Mouse (Mus musculus): Measurements from ENCODE around the gene Vps50.
"Not testable (repeated sequence)": the region's sequence is repeated elsewhere in the genome, so short reads cannot be mapped to it uniquely, and the experiment has no call there.

Vps50 gene

GRCm38 (mm10) chr6:3536048-3536447 is 37.9 kb downstream of the Vps50 start:
- DNase-seq (ENCODE audit: low read depth) = no peak

DNA sequence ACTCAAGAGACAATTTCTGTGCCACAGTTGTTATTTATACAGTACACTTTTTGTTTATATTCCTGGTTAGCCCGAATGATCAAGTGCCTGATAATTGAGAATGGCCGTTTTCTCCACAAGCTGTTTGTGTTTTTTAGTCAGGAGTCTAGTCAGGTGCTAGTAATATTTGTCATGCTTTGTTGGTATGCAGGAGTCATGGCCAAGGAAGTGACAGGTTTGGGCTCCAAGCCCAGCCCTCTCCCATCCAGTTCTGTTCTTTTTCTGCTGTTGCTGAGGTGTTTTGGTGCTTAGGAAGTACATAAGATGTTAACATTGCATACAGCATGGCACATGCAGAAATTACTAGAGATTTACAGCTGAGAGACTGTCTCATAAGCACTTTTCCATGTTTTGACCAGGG is 41.3 kb downstream of the Vps50 start:
- DNase-seq (ENCODE audit: low read depth) = no peak

GRCm38 (mm10) chr6:3543862-3544261 is 45.7 kb downstream of the Vps50 start:
- DNase-seq (ENCODE audit: low read depth) = no peak

DNA sequence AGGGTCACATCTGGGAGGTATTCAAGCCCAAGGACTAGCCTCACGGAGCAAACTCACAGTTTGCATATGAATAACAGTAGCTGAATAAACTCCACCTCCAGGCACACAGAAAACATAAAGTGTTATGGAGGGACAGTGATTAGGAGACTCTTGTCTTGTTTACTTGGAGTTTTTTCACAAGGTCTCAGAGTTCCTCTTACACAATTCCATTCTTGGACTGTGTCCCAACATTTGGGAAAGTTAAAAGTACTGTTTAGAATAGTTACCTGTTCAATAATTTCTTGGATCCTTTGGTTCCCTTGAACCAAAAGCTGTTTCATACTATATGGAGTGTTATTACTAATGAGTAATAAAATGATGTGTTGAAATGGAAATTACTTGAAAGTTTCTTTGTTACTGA is 46.8 kb downstream of the Vps50 start:
- no peak for DNase-seq (ENCODE audit: low read depth)

DNA sequence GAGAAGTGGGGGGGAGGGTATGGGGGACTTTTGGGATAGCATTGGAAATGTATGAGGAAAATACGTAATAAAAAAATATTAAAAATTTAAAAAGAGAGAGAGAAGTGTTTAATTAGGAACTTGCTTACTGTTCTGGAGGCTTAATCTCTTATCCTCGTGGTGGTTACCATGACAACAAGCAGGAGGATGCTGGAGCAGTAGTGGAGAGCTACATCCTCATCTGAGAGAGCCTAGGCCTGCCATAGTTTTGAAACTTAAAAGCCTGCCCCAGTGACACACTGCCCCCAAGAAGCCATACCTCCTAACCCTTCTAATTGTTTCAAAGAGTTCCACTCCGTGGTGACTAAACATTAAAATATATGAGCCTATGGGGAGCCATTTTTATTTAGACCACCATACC is 50.8 kb downstream of the Vps50 start:
- DNase-seq (ENCODE audit: low read depth) = no peak

- no peak for DNase-seq (ENCODE audit: low read depth)
Observed at GRCm38 (mm10) chr6:3549992-3550391, 51.8 kb downstream of the Vps50 start.

DNA sequence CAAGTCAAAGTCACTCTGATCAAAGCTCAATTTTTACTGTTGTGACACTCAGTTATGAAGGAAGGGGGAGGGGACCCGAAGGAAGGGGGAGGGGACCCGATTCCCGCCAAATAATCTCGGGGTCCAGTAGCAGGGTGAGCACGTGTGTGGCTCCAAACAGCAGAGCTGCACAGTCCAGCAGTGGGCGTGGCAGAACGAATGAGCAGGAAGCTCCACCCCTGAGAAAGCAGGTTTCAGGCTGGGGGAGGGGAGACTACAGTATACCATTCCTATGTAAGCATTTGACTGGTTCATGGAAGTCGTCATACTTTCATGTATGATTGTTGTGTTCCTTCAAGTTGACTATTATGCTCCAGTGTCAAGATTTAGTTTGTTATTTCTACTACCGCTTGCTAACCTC is 54.5 kb downstream of the Vps50 start:
- not testable (repeated sequence) for DNase-seq (ENCODE audit: low read depth)

GRCm38 (mm10) chr6:3557177-3557576 is 59.0 kb downstream of the Vps50 start:
- no peak for DNase-seq (ENCODE audit: low read depth)

DNA sequence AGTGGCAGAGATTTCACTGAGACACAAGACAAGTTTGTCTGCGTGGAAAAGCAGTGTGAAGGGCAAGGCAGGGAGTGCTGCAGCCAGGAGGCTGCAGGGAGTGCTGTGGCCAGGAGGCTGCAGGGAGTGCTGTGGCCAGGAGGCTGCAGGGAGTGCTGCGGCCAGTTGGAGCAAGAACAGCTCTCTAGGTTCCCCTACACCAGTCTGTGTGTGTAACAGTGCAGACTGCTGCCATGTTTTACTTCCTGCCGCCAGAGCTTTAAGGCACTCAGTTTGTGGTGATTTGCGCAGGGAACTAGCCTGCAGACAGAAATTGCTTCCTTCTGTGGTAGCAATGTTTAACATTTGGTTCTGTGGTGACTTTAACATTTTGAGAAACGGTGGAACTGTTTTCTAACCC is 61.8 kb downstream of the Vps50 start:
- DNase-seq (ENCODE audit: low read depth) = no peak

DNA sequence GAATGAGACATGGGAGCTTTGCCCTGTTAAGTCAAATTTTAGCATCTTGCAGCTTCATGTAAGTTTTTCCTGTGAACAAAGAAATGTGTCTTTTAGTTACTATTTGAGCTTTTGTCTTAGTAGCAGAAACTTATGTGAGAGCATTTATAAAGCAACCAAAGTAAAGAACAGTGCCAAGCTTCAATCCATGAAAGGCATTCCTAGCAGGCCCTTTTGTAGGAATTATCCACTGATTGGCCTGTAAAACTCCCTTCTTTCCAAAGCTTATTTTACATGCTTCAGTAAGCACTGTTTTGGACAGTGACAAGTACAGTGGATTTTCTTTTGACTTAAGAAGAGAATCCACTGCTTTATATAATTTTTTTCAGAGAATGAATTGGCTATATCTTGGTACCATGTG is 64.1 kb downstream of the Vps50 start:
- no peak for DNase-seq (ENCODE audit: low read depth)

- not testable (repeated sequence) for DNase-seq (ENCODE audit: low read depth)
Observed at GRCm38 (mm10) chr6:3564118-3564517, 65.9 kb downstream of the Vps50 start.

DNA sequence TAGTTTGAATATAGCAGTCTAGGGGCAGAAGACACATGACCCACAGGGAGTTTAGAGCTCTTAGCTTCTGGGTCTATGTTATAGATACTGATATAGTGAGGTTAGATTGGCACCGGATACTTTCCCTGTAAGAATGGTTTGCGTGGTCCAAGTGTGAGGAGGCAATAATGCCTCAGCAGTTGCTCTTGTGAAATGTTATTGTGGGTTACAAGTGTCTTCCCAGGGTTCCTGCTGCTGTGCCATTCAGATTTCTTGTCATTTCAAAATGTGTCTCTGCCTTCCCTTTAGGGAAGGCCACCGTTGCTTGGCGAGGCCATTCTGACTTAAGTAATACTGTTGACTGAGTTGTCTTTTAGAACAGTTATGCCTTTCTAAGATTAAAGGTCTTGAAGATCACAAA is 66.8 kb downstream of the Vps50 start:
- DNase-seq (ENCODE audit: low read depth) = no peak

DNA sequence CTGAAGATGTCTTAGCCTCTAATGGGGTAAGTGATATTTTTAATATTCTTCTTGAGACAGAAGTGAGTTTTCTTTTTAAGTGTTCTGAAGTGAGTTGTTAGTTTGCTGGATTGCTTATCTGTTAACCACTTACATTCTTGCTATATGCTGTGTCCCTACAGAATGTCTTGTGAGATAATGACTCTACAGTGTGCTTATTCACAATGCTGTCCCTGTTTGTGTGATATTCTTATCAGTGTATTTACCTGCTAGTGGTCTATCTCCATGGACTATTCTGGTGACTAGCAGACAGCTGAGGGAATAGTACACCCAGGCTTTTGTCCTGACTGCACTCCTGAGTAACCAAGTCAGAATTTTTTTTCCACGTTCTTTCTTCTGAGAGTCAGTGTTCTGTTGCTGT is 67.5 kb downstream of the Vps50 start:
- no peak for DNase-seq (ENCODE audit: low read depth)

GRCm38 (mm10) chr6:3567071-3567610 is 69.0 kb downstream of the Vps50 start:
- DNase-seq (ENCODE audit: low read depth) = no peak

DNA sequence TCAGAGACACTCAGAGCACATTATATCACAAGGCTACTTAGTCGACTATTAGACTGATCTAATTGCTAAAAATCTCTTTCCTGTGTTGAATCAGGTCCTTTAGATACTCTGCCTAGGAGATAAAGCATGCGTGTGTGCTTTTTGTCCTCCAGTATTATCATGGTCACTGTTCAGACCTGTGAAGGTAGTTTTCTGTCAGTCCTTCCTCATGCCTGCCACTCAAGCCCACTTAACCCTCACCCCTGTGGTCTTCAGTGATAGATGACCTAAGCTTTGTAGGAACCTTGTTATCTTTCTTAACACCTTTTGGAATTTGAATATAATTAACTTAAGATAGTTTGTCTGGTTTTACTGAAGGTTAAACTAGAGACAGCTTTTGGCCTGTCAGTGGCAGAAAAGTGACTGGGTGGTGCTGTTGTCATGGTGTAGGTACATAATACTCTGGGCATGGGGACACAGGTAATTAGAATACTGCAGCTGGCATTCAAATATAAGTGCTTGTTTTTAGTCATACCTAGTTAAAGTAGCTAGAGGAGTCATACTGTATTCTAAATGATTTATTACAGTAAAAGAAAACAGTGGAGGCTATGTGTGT is 74.1 kb downstream of the Vps50 start:
- DNase-seq (ENCODE audit: low read depth) = no peak

GRCm38 (mm10) chr6:3573787-3574186 is 75.6 kb downstream of the Vps50 start:
- DNase-seq (ENCODE audit: low read depth) = no peak

GRCm38 (mm10) chr6:3585402-3585801 is 87.2 kb downstream of the Vps50 start:
- DNase-seq (ENCODE audit: low read depth) = peak; percentile 34

DNA sequence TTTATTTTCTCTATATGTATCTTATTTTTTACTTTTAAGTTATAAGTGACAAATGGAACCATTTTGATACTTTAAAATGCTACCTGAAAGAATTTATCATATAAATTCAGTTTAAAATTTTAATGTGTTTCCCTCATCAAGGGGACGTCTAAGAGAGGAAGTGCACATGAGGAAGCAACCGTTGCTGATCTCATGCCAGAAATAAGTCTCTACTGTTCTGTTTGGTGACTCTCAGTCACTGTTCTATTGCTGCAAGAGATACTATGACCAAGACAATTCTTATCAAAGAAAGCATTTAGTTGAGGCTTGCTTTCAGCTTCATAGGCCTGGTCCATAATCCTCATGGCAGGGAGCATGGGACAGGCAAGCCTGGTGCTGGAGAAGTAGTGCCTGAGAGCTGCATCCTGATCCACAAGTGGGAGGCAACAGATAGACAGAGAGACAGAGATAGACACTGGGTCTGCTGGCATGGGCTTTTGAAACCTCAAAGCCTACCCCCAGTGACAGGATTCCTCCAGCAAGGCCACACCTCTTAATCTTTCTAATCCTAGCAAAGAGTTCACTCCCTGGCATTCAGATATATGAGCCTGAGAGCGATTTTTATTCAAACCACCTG is 92.2 kb downstream of the Vps50 start:
- DNase-seq (ENCODE audit: low read depth) = no peak

DNA sequence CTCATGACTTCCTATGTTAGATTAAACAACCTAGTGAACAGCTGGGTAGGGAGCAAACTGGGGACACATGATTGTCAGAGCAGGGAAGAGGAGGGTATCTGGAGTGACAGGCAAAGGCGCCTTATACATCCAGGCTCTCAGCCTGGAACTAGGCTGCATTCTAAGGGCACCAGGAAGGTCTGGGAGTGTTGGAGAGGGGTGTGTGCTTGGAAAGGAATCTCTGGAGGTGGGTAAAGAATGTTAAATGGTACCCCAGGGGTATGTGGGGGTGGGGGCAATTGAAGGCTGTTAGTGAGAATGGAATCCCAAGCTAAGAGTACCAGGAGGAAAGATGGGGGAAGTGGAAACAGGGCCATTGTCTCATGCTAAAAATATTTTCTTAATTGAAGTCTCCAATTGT is 96.1 kb downstream of the Vps50 start:
- no peak for DNase-seq (ENCODE audit: low read depth)

- DNase-seq (ENCODE audit: low read depth) = no peak
Observed at GRCm38 (mm10) chr6:3612827-3613226, 114.6 kb downstream of the Vps50 start.

- DNase-seq (ENCODE audit: low read depth) = peak; percentile 67
Observed at GRCm38 (mm10) chr6:3620428-3621387, 122.5 kb downstream of the Vps50 start.
